Mouse (Mus musculus) hindbrain, embryonic 15.5 days (tissue): ENCODE data around the gene Ncln. TPM values are rescaled to one million over a fixed set of nuclear protein-coding genes. Genes with fewer than 3 reads are reported as not detected.

Experiments
- ATAC-seq: fragments of 200-750 bp; cut with Nextera tagmentation; 2 replicates; pipeline ENCODE4 v1.8.0; 2017; ENCODE audit warnings: low read depth, moderate number of reproducible peaks, moderate TSS enrichment; ENCODE audit not compliant: low FRiP score
- H3K27ac ChIP-seq: fragments of 300-500 bp; sonication (generic); replicated peaks from 2 replicates; pipeline ENCODE4 v1.5.1; 2015; ENCODE audit warnings: mild to moderate bottlenecking, inconsistent platforms
- H3K27me3 ChIP-seq: fragments of 300-500 bp; sonication (generic); 2 replicates; pipeline ENCODE4 v1.6.1; 2015; ENCODE audit warnings: control low read depth, inconsistent platforms
- H3K36me3 ChIP-seq: fragments of 300-500 bp; sonication (generic); 2 replicates; pipeline ENCODE4 v1.6.1; 2015; ENCODE audit warnings: control low read depth, inconsistent platforms
- H3K4me1 ChIP-seq: fragments of 300-500 bp; sonication (generic); replicated peaks from 2 replicates; pipeline ENCODE4 v1.6.1; 2015; ENCODE audit warnings: control low read depth, inconsistent platforms
- H3K4me2 ChIP-seq: fragments of 300-500 bp; sonication (generic); 2 replicates; pipeline ENCODE4 v1.6.1; 2015; ENCODE audit warnings: moderate library complexity, mild to moderate bottlenecking, inconsistent platforms
- H3K4me3 ChIP-seq: fragments of 300-500 bp; sonication (generic); 2 replicates; pipeline ENCODE4 v1.5.1; 2015; ENCODE audit warnings: mild to moderate bottlenecking, inconsistent platforms
- H3K9ac ChIP-seq: fragments of 300-500 bp; sonication (generic); 2 replicates; pipeline ENCODE4 v1.6.1; 2015; ENCODE audit warnings: inconsistent platforms
- H3K9me3 ChIP-seq: fragments of 300-500 bp; sonication (generic); 2 replicates; pipeline ENCODE4 v1.6.1; 2016; ENCODE audit warnings: control low read depth, inconsistent platforms
- WGBS: fragments of 180-500 bp; shearing (Covaris S2); methylation state at CpG from one replicate; pipeline ENCODE4 v1.1.7; 2015; 5-methylcytosine and 5-hydroxymethylcytosine counted together
- polyA plus RNA-seq: library from polyadenylated mRNA; unstranded; fragments of >200 nt; fragmentation: Nextera tagmentation; extraction: Ambion mirVana; gene quantifications from 2 replicates; pipeline ENCODE4 v1.2.1, GENCODE M21; 2015

The Ncln gene
- polyA plus RNA-seq, 1 experiment from 2014 or later: 72.7 TPM

DNA sequence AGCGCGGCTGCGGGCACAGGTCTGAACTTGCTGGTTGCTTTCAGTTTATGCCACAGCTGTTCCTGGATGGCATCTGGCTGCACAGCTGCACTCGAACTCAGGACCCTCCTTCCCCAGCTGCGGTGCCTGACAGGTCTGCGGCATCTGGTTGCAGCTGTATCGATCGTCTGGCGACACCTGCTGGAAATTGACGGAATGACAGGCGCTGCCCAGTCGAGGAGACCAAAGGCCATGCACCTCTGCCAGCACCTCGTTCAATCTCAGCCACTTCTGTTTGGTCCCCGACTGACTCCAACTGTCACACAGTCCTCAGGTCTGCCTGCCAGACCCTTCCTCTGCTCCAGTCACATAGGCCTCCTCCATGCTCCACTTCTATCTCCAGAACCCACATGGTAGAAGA lies 30.6 kb upstream of the Ncln start:
- H3K4me3 ChIP-seq: no peak overlapping the region
- H3K27ac ChIP-seq: no peak overlapping the region
- peaks cover 8% of the 10 kb centered on the region; the same call in 1 of the 2 replicates for H3K27me3 ChIP-seq
- WGBS: 14% methylated on average over 14 of the region's 14 CpGs
- H3K4me1 ChIP-seq: no peaks in the 10 kb centered on the region
- no peak for ATAC-seq
- no peak overlapping the region for H3K4me2 ChIP-seq
- no peaks in the 10 kb centered on the region for H3K9me3 ChIP-seq
- H3K36me3 ChIP-seq: peaks cover 23% of the 10 kb centered on the region
- no peak overlapping the region for H3K9ac ChIP-seq

DNA sequence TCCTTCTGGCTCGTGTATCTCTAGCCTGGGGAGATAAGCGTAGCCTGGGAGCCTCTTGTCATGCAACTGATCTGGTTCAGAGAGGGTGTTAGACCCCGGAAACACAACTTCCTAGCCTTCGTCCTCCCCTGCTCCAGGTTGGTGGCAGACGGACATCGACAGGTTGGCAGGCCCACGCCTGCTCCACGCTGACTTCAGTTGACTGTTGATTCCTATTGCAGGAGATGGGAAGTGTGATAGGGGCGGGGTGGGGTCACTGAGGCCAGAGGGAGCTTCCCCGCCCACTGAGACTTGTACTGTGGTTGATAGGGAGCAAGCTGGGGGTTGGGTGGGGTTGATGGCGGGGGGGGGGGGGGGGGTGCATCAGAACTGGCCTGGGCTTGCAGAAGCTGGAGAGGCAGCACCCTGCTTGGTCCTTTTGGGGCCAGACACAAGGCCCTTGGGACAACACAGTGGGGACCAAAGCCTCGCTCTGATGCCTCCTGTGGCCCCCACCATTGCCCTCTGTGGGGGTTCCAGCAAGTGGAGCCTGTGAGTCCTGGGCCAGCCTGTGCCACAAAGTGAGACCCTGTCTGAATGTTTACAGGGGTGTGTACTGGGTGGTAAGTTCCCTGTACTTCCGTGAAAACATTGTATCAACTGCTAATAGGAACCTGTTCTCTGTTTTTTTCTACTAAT lies 29.0 kb upstream of the Ncln start:
- H3K4me1 ChIP-seq: no peaks in the 10 kb centered on the region
- H3K27me3 ChIP-seq: peaks cover 8% of the 10 kb centered on the region; the same call in 1 of the 2 replicates
- peaks cover 14% of the 10 kb centered on the region for H3K36me3 ChIP-seq
- H3K27ac ChIP-seq: no peak overlapping the region
- H3K9me3 ChIP-seq: no peaks in the 10 kb centered on the region
- no peak for ATAC-seq
- H3K4me3 ChIP-seq: no peak overlapping the region
- WGBS: 69% methylated on average over 12 of the region's 13 CpGs
- no peak overlapping the region for H3K9ac ChIP-seq
- H3K4me2 ChIP-seq: no peak overlapping the region

DNA sequence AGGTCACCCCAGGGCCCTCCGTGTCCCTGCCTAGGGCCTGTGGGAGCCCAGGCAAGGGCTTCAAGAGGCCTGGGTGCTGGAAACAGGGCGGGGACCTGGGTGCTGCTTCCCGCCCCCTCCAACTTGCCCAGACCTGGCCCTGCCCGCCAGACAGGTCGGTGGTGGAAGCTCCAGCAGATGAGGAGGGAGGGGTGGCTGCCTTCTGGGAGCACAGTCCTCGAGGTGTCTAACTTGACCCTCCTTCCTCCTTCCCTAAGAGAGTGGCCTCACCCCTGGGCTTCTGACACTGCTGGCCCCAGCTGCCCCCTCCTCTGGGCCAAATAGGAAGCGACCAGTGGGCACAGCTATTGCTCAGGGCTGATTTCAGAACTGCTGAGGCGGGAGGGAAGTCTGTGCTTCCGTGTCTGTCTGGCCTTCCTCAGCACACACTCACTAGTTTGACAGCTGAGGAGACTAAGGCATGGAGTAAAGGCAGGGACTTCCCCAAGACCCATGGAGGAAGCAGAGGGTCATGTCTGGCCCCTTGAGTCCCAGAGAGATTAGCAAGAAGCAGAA lies 27.9 kb upstream of the Ncln start, which contains the start of gene Gna15:
Gna15 (minus strand) TSS at position 175 of the 555 bp plus-strand sequence.
- 29% methylated on average over 9 of the region's 9 CpGs for WGBS
- Histone ChIP-seq H3K4me2 (no peak within 1 kb of the TSS), H3K9ac (no peak within 1 kb of the TSS)

DNA sequence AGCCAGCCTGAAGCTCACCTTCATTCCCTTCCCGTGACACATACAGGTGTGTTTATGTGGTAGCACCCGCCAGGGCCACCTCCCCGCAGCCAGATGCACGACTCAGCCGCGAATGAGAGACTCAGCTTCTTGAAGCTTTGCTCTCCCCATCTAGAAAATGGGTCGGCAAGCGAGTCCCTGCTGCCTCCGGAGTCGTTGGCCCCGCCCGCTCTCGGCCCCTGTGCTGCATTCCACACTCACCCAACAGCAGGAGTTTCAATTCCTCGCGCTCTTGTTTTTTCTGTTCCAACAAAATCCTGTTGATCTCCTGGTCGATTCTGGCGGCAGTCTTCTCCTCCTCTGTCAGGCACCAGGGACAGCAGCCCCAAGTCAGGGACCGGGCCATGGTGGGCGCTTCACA lies 27.4 kb upstream of the Ncln start:
- H3K9ac ChIP-seq: no peak overlapping the region
- H3K4me1 ChIP-seq: no peaks in the 10 kb centered on the region
- no peak for ATAC-seq
- H3K36me3 ChIP-seq: peaks cover under 1% of the 10 kb centered on the region
- 22% methylated on average over 19 of the region's 19 CpGs for WGBS
- H3K27me3 ChIP-seq: peaks cover 8% of the 10 kb centered on the region; the same call in 1 of the 2 replicates
- H3K27ac ChIP-seq: no peak overlapping the region
- H3K4me2 ChIP-seq: no peak overlapping the region
- no peaks in the 10 kb centered on the region for H3K9me3 ChIP-seq
- no peak overlapping the region for H3K4me3 ChIP-seq

More for the DNA sequence above, 27.9 kb upstream of the Ncln start, which contains the start of gene Gna15:
- Histone ChIP-seq H3K9me3 (no peaks in the 10 kb centered on the region), H3K27ac (no peak within 1 kb of the TSS), H3K36me3 (peaks cover 5% of the 10 kb centered on the region), H3K4me3 (no peak within 1 kb of the TSS), H3K4me1 (no peaks in the 10 kb centered on the region), H3K27me3 (peaks cover 8% of the 10 kb centered on the region; the same call in 1 of the 2 replicates)
- no peak for ATAC-seq

DNA sequence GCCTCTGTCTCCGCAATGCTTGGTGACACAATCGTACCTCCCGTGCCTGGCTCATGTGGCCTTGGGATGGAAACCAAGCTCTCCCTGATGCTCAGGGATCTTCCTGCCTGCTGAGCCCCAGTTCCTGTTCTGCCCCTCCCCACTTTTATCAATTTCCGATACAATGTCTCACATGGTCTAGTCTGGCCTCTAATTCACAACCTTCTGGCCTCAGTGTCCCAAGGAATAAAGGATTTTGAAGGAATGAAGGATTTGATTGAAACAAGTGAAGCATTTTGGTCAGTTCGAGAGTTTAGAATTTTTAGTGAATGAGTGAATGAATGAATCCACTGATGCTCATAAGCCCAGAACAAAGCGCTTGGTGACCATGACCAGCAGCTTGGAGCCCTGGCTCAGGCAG lies 26.9 kb upstream of the Ncln start:
- Histone ChIP-seq H3K27me3 (peaks cover 8% of the 10 kb centered on the region; the same call in 1 of the 2 replicates), H3K27ac (no peak overlapping the region), H3K36me3 (no peaks in the 10 kb centered on the region), H3K9ac (no peak overlapping the region), H3K4me3 (no peak overlapping the region), H3K9me3 (no peaks in the 10 kb centered on the region), H3K4me2 (no peak overlapping the region), H3K4me1 (no peaks in the 10 kb centered on the region)
- WGBS: 76% methylated on average over 6 of the region's 6 CpGs
- ATAC-seq: no peak

DNA sequence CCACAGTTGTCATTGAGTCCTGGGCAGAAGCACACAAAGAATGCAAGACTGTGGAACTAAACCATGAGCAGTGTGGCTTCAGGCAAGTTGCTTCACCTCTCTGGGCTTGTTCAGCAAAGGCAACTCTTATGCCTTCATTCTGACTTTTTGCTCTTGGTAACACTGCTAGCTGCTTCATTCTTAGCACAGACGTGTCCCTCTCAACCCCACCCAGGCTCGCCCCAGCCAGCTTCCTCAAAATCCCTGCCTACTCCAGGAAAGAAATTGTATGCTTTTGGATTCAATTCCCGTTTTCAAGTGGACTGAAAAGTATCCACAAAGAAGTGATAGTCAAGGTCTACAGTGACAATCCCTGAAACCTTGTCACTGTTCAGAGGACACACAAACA lies 23.8 kb upstream of the Ncln start:
- Histone ChIP-seq H3K4me2 (no peak overlapping the region), H3K9me3 (no peaks in the 10 kb centered on the region), H3K4me3 (no peak overlapping the region), H3K4me1 (no peaks in the 10 kb centered on the region), H3K27me3 (peaks cover 8% of the 10 kb centered on the region; the same call in 1 of the 2 replicates), H3K9ac (no peak overlapping the region), H3K36me3 (no peaks in the 10 kb centered on the region), H3K27ac (no peak overlapping the region)
- WGBS: 73% methylated on average over 3 of the region's 3 CpGs
- no peak for ATAC-seq

DNA sequence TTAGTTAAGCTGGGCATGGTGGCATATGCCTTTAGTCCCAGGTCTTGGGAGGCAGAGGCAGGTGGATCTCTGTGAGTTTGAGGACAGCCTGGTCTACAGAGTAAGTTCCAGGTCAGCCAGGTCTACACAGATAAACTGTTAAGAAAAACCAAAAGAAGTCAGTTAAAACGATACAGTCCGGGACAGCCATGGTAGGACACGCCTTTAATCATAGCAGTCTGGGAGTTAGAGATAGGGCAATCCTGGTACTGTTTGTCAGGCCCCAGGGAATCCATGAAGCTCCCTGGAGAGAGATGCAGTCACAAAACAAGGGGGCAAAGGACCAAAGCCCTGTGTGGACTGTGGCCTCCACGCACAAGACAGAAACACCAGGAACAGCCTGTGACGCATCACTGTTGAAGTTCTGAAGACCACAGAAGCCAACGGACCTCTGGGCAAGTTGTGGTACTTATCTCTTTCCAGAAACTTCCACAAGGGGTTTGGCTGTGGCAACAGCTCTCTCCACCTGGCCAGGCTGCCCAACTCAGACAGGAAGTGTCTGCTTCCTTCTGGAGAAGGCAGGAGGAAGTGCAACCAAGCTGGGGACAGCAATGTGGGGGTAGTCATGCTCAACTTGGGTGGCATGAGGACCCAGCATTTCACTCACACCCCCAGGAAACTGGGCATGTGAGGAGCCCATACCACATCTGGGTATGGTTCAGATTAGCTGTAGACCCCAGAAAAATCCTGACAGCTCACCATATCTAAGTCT lies 23.2 kb upstream of the Ncln start:
- no peak overlapping the region for H3K4me2 ChIP-seq
- WGBS: 86% methylated on average over 6 of the region's 6 CpGs
- no peaks in the 10 kb centered on the region for H3K9me3 ChIP-seq
- no peak overlapping the region for H3K27ac ChIP-seq
- H3K27me3 ChIP-seq: peaks cover 8% of the 10 kb centered on the region; the same call in 1 of the 2 replicates
- ATAC-seq: no peak
- H3K4me1 ChIP-seq: no peaks in the 10 kb centered on the region
- H3K36me3 ChIP-seq: no peaks in the 10 kb centered on the region
- H3K4me3 ChIP-seq: no peak overlapping the region
- H3K9ac ChIP-seq: no peak overlapping the region

DNA sequence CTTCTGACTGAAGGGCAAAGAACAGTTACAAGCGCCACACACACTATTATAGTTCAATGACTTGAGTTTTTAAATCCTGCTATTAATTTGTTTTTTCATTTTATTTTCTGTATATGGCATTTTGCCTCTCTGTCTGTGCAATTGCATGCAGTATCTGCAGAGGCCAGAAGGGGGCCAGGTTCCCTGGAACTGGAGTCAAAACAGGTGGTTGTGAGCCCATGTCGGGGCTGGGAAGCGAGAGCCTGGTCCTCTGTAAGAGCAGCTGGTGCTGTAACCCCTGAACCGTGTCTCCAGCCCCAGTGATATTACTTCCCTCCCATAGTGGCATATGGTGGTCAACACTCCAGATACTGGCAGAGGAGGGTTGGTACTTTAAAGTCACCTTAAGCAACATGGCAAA lies 22.4 kb upstream of the Ncln start:
- no peak overlapping the region for H3K4me3 ChIP-seq
- peaks cover 6% of the 10 kb centered on the region; the same call in 1 of the 2 replicates for H3K27me3 ChIP-seq
- no peak; the same call in 1 of the 2 replicates for ATAC-seq
- H3K4me2 ChIP-seq: no peak overlapping the region
- WGBS: 15% methylated on average over 4 of the region's 4 CpGs
- H3K27ac ChIP-seq: no peak overlapping the region
- H3K36me3 ChIP-seq: no peaks in the 10 kb centered on the region
- H3K9ac ChIP-seq: no peak overlapping the region
- no peaks in the 10 kb centered on the region for H3K9me3 ChIP-seq
- no peaks in the 10 kb centered on the region for H3K4me1 ChIP-seq

DNA sequence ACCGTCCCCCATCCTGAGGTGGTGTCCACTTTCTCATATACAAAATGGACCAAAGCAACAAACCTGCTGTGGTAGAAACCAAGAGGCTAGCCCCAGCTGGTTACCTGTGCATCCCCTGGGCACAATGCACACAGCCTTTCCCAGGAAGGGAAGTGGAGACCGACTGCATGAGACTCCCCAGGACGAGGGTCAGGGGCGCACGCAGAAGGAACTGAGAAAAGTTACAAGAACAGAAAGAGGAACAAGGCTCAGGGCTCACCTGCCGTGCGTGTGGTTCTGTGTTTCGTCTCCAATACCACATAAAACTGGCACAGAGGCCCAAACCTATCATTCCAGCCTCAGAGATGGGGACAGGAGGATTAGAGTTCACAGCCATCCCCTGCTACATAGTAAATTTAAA lies 21.0 kb upstream of the Ncln start:
- ATAC-seq: no peak
- Histone ChIP-seq H3K27me3 (no peaks in the 10 kb centered on the region), H3K9me3 (no peaks in the 10 kb centered on the region), H3K9ac (no peak overlapping the region), H3K36me3 (no peaks in the 10 kb centered on the region), H3K4me2 (no peak overlapping the region), H3K4me1 (no peaks in the 10 kb centered on the region), H3K27ac (no peak overlapping the region), H3K4me3 (no peak overlapping the region)
- WGBS: 84% methylated on average over 8 of the region's 8 CpGs

DNA sequence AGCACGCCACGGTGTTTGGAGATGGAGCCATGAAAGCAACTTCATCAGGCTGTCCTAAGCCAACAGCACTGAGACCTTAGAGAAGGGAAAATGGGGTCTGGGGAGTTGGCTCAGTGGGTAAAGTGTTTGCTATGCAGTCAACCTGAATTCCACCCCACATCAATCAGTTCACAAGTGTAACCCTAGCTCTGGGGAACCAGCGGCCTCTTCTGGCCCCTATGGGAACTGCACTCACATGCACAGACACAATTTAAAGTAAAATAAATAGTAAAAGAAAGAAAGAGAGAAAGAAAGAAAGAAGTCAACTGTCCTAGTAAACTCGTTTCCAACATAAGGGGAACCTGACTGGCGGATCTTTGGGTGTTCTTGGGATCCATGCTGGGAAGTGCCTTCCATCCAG lies 17.6 kb upstream of the Ncln start:
- Histone ChIP-seq H3K4me3 (no peak overlapping the region), H3K27me3 (no peaks in the 10 kb centered on the region), H3K36me3 (no peaks in the 10 kb centered on the region), H3K4me2 (no peak overlapping the region), H3K9me3 (no peaks in the 10 kb centered on the region), H3K4me1 (no peaks in the 10 kb centered on the region), H3K27ac (no peak overlapping the region), H3K9ac (no peak overlapping the region)
- 87% methylated on average over 5 of the region's 5 CpGs for whole genome bisulfite sequencing
- ATAC-seq: no peak

DNA sequence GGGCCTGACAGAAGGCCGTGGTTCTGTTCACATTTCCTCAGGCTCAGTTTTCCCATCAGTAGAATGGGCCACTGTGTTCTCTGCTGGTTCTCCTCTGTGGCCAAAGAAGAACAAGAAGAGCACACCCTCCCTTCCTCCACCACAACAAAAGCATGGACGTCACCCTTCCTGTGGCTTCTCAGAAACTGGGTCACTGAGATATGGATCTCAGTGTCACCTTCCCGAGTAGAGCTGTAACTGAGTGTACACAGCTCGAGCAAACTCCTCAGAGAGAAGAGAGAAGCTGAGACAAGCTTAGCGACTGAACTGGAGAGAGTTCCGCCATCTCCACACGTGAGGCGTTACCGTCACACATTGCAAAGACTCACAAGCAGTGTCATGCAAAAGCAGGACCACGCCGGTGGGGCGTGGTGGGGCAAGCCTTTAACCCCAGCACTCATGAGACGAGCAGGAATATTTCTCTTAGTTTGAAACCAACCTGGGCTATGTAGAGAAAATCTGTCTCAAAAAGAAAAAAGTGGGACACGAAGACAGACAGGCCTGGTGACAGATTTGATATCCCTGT lies 14.1 kb upstream of the Ncln start:
- H3K9me3 ChIP-seq: no peaks in the 10 kb centered on the region
- WGBS: 83% methylated on average over 14 of the region's 14 CpGs
- ATAC-seq: no peak

More for the DNA sequence above, 14.1 kb upstream of the Ncln start:
- Histone ChIP-seq H3K27me3 (no peaks in the 10 kb centered on the region), H3K4me2 (no peak overlapping the region), H3K27ac (no peak overlapping the region), H3K36me3 (no peaks in the 10 kb centered on the region), H3K9ac (no peak overlapping the region), H3K4me1 (no peaks in the 10 kb centered on the region), H3K4me3 (no peak overlapping the region)
